Mouse (Mus musculus): ENCODE results near the gene Krt24. TPM values are rescaled to one million over a fixed set of nuclear protein-coding genes. Genes with fewer than 3 reads are reported as not detected.
"Not testable (repeated sequence)": the region's sequence is repeated elsewhere in the genome, so short reads cannot be mapped to it uniquely, and the experiment has no call there.

Gene Krt24
- polyA plus RNA-seq, 1 experiment from 2014 or later = not detected

DNA sequence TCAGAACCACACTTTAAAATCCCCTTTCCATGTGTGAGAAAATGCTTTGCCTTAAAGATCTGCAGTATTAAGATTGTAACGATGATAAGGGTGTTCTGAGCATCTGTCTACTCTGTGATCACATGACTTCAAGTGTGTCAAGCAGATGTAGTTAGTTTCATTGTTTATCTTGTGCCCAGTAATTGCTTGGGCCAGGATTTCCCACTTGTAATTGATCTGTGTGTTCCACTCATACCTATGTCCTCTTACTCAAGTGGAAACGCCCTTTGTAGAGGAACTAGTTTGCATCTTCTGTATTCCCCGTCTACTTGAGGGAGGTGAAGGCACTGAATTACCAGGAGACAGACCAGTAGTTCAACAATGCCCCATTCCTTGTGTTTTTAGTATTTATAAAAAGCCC, 34.4 kb downstream of the Krt24 start:
- no peak overlapping the region for H3K4me3 ChIP-seq
- H3K9ac ChIP-seq = no peak overlapping the region
- no peak for ATAC-seq (ENCODE audit: low FRiP score)
- H3K27me3 ChIP-seq = no peaks in the 10 kb centered on the region
- H3K27ac ChIP-seq = no peak overlapping the region
- 74% methylated on average over 3 of the region's 3 CpGs for WGBS
- no peak overlapping the region for H3K4me2 ChIP-seq (replicated peaks)
- H3K4me1 ChIP-seq = peaks cover 5% of the 10 kb centered on the region; the same call in 1 of the 2 replicates
- no peaks in the 10 kb centered on the region for H3K36me3 ChIP-seq
- H3K9me3 ChIP-seq (replicated peaks) = no peaks in the 10 kb centered on the region

GRCm38 (mm10) chr11:99250241-99250640, 34.8 kb downstream of the Krt24 start:
- WGBS = 58% methylated on average over 5 of the region's 5 CpGs
- Histone ChIP-seq H3K4me1 (peaks cover 5% of the 10 kb centered on the region; the same call in 1 of the 2 replicates), H3K27ac (no peak overlapping the region), H3K36me3 (no peaks in the 10 kb centered on the region), H3K27me3 (no peaks in the 10 kb centered on the region), H3K4me3 (no peak overlapping the region), H3K9ac (no peak overlapping the region), H3K4me2 (replicated peaks) (no peak overlapping the region), H3K9me3 (replicated peaks) (no peaks in the 10 kb centered on the region)
- no peak for ATAC-seq (ENCODE audit: low FRiP score)

DNA sequence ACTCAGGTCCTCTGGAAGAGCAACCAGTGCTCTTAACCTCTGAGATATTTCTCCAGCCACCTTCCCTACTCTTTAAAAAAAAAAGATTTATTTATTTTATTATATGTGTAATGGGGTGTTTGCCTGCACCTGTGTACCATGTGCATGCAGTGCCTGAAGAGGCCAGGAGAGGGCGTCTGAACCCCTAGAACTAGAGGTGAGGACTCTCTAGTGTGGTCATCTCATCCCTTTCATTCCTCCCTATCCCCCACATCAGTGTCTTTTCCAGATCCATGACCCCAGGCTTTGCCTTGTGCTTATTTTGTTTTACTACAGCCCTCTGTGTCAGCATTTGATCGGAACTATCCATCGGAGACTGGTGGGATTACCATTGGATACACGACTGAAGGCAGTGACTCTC, 35.9 kb downstream of the Krt24 start:
- Histone ChIP-seq H3K9me3 (replicated peaks) (no peaks in the 10 kb centered on the region), H3K27me3 (no peaks in the 10 kb centered on the region), H3K4me2 (replicated peaks) (no peak overlapping the region), H3K4me1 (peaks cover 5% of the 10 kb centered on the region), H3K4me3 (no peak overlapping the region), H3K9ac (no peak overlapping the region), H3K36me3 (no peaks in the 10 kb centered on the region), H3K27ac (no peak overlapping the region)
- 66% methylated on average over 4 of the region's 4 CpGs for WGBS
- no peak for ATAC-seq (ENCODE audit: low FRiP score)

DNA sequence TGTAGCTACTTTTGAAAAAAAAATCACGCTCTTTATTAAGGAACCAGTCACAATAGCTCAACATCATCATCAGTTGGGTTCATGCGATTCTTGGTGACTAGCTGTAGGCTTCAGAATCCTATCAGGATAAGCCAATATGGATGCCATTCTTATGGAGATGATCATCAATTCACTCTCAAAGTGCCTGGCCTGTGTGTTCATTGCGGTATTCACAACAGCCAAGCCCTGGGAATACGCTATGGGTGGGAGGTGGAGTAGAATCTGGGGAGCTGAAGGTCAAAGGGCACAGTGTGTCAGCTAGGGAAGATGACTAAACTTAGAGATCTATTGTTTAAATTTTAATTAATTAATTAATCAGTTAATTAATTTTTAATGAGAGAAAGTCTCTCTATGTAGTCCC, 37.1 kb downstream of the Krt24 start:
- Histone ChIP-seq H3K9ac (no peak overlapping the region), H3K27ac (no peak overlapping the region), H3K4me2 (replicated peaks) (no peak overlapping the region), H3K27me3 (no peaks in the 10 kb centered on the region), H3K36me3 (no peaks in the 10 kb centered on the region), H3K4me1 (peaks cover 11% of the 10 kb centered on the region), H3K9me3 (replicated peaks) (no peaks in the 10 kb centered on the region), H3K4me3 (no peak overlapping the region)
- ATAC-seq (ENCODE audit: low FRiP score) = no peak
- 94% methylated on average over 4 of the region's 4 CpGs for WGBS

DNA sequence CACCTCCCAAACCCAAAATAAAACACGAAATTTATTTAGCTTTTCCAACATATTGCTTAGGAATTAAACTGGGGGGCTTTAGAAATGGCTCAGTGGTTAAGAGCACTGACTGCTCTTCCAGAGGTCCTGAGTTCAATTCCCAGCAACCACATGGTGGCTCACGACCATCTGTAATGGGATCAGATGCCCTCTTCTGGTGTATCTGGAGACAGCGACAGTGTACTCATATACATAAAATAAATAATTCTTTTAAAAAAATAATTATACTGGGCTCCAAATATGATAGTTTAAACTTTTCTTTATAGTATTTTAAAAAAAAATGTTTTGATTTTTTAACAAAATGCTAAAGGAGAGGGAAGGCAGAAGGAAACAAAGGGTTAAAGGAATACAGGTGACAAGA, 40.5 kb downstream of the Krt24 start:
- WGBS = 52% methylated on average over 3 of the region's 3 CpGs
- not testable (repeated sequence) for H3K4me1 ChIP-seq; H3K27ac ChIP-seq; H3K9ac ChIP-seq; H3K4me3 ChIP-seq; H3K36me3 ChIP-seq; H3K9me3 ChIP-seq (replicated peaks); H3K27me3 ChIP-seq; ATAC-seq (ENCODE audit: low FRiP score); H3K4me2 ChIP-seq (replicated peaks)

GRCm38 (mm10) chr11:99243820-99244374, 41.2 kb downstream of the Krt24 start, which contains the start of gene Krt222:
TSS of gene Krt222 (minus strand) at chr11:99244085.
- WGBS = 8% methylated on average over 17 of the region's 17 CpGs
- Histone ChIP-seq H3K4me3 (peak within 1 kb of the TSS; percentile 29), H3K4me2 (replicated peaks) (peak within 1 kb of the TSS; percentile 52), H3K9ac (peak within 1 kb of the TSS; percentile 44), H3K36me3 (no peaks in the 10 kb centered on the region), H3K9me3 (replicated peaks) (no peaks in the 10 kb centered on the region), H3K27ac (peak within 1 kb of the TSS; percentile 55), H3K4me1 (peaks cover 7% of the 10 kb centered on the region), H3K27me3 (no peaks in the 10 kb centered on the region)
- no peak for ATAC-seq (ENCODE audit: low FRiP score)

DNA sequence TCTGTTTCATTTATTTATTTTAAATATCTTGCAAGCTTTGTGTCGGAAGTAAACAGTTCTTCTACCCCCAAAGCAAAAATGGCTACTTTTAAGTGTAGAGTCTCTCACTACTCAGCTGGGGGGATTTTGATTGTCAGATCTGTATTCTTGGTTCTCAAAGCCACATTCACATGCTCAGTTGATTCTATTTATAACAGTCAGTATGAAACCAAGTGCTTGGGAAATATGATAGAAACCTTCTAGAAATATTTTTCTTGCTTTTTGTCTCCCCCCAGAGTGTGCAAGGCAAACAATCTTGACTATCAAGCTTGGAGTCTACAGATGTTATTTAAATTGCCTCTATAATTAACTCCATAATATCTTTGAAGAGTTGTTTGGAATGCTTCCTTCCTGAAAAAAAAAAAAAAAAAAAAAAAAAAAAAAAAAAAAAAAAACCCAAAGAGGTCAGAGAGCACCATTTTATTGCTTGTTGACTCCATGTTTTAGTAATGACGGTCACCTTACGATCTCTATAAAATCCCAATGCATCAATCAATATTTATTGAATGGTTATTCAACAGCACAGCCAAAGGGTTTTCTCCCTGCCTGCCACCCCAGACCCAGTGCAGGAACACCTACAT, 41.8 kb downstream of the Krt24 start:
- H3K27me3 ChIP-seq = no peaks in the 10 kb centered on the region
- WGBS = 62% methylated on average over 3 of the region's 3 CpGs
- H3K9me3 ChIP-seq (replicated peaks) = no peaks in the 10 kb centered on the region
- H3K9ac ChIP-seq = peak overlapping the region; percentile 44
- peak overlapping the region; percentile 29 for H3K4me3 ChIP-seq
- no peak for ATAC-seq (ENCODE audit: low FRiP score)
- peak overlapping the region; percentile 52 for H3K4me2 ChIP-seq (replicated peaks)
- no peaks in the 10 kb centered on the region for H3K36me3 ChIP-seq
- peak overlapping the region; percentile 55 for H3K27ac ChIP-seq
- H3K4me1 ChIP-seq = peaks cover 7% of the 10 kb centered on the region

- peaks cover 7% of the 10 kb centered on the region for H3K4me1 ChIP-seq
- no peak for ATAC-seq (ENCODE audit: low FRiP score)
- no peak overlapping the region for H3K4me3 ChIP-seq
- no peak overlapping the region for H3K27ac ChIP-seq
- no peaks in the 10 kb centered on the region for H3K27me3 ChIP-seq
- no peaks in the 10 kb centered on the region for H3K36me3 ChIP-seq
- H3K9ac ChIP-seq = no peak overlapping the region
- no peaks in the 10 kb centered on the region for H3K9me3 ChIP-seq (replicated peaks)
- no peak overlapping the region for H3K4me2 ChIP-seq (replicated peaks)
- 71% methylated on average over 5 of the region's 5 CpGs for WGBS
Observed at GRCm38 (mm10) chr11:99242056-99242455, 43.0 kb downstream of the Krt24 start.

DNA sequence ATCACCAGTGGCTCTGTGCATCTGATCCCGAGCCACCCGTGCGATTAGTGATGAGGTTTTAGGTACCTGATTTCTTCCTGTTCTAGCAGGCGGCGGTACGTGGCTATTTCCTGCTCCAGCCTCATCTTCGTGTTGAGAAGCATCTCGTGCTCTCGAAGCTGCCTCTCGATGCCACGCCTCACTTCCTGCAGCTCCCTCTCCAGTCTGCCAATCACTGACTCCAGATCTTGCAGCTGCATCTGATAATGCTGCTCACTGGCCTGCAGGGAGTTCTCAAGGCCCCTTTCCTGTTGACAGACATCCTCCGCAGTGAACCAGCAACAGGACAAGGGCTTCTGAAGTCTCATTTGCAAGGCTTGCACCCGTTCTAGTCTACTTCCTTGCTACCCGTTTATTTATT, 46.6 kb downstream of the Krt24 start:
- no peaks in the 10 kb centered on the region for H3K27me3 ChIP-seq
- 68% methylated on average over 14 of the region's 14 CpGs for WGBS

GRCm38 (mm10) chr11:99231049-99231816, 53.8 kb downstream of the Krt24 start:
- 29% methylated on average over 15 of the region's 15 CpGs for WGBS
- Histone ChIP-seq H3K4me2 (replicated peaks) (peak overlapping the region; percentile 75), H3K9ac (peak overlapping the region; percentile 98), H3K27ac (peak overlapping the region; percentile 99), H3K9me3 (replicated peaks) (no peaks in the 10 kb centered on the region), H3K4me1 (peaks cover 23% of the 10 kb centered on the region), H3K4me3 (peak overlapping the region; percentile 80), H3K27me3 (no peaks in the 10 kb centered on the region), H3K36me3 (peaks cover 16% of the 10 kb centered on the region)
- ATAC-seq (ENCODE audit: low FRiP score) = peak; percentile 63

More for the DNA sequence above, 46.6 kb downstream of the Krt24 start:
- Histone ChIP-seq H3K4me1 (no peaks in the 10 kb centered on the region), H3K4me3 (no peak overlapping the region), H3K9ac (no peak overlapping the region), H3K27ac (no peak overlapping the region), H3K4me2 (replicated peaks) (no peak overlapping the region), H3K36me3 (no peaks in the 10 kb centered on the region), H3K9me3 (replicated peaks) (no peaks in the 10 kb centered on the region)
- ATAC-seq (ENCODE audit: low FRiP score) = no peak

DNA sequence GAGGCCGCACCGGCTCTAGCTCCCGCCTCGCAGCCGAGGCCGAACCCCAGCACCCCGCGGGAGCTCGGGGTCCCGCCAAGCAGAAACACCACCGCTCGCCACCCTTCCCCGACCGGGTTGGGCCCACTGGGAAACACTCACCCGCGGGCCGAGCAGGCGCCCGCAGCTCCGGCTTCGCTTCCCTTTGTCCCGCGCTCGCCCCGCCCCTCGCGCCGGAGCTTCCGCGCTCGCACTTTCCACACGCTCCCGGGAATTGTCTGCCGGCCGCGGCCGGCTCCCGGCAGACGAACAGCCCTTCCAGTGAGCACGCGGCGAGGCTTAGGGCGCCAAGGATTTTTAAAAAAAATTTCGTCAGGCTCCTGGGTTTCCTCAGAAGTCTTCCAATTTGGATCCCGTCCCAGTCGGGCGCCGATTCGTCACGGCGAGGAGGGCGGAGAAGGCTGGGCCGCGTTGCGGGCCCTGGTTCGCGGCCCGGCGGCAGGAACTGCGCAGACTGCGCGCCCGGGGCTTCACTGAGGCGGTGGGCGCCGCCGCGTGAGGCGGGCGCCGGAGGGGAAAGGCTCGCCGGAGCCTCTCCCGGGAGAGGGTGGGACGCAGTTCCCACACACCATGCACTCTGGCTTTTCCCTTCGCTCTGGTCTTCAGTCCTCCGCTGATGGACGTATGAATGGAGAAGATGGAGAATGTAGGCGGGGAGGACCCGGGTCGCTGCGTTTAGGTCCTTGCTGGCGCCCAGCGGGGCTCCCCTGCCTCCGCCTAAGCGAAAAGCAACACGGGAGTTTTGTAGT, 54.6 kb downstream of the Krt24 start, which contains the start of gene Smarce1:
Gene Smarce1 (minus strand): TSS at position 757 of the 788 bp plus-strand sequence.
- Histone ChIP-seq H3K36me3 (peaks cover 18% of the 10 kb centered on the region), H3K4me2 (replicated peaks) (peak within 1 kb of the TSS; percentile 75), H3K4me3 (peak within 1 kb of the TSS; percentile 80), H3K27ac (peak within 1 kb of the TSS; percentile 99), H3K9me3 (replicated peaks) (no peaks in the 10 kb centered on the region), H3K4me1 (peaks cover 28% of the 10 kb centered on the region), H3K27me3 (no peaks in the 10 kb centered on the region), H3K9ac (peak within 1 kb of the TSS; percentile 98)
- 0% methylated on average over 87 of the region's 87 CpGs for WGBS
- ATAC-seq (ENCODE audit: low FRiP score) = peak; percentile 91
